9 mouse cellular contexts compared by ENCODE assay signal in genomic region chr11:88715299-88715698, GRCm38 (mm10). TPM values are rescaled to one million over a fixed set of nuclear protein-coding genes. Genes with fewer than 3 reads are reported as not detected.
A peak's percentile ranks its signal among the peaks of the same experiment; 100 is the strongest.
DNase-seq lines count a peak whose midpoint lies in the region; ATAC-seq and TF ChIP-seq lines count a peak whose summit lies in the region.
"Had no signal": no experiment of that assay in that cellular context is flagged by ENCODE, and none has a peak within 500 bp of the region (broad histone marks: within the 10 kb centered on the region; RNA-seq: fewer than 3 reads in every experiment).

No protein-coding gene starts in this region.

- peak overlapping the region; percentile 100 for H3K9ac ChIP-seq in heart, embryonic 14.5 days (ENCODE audit: low read length)
- H3K9ac ChIP-seq in hindbrain, embryonic 14.5 days, result peak overlapping the region; percentile 97
- H3K9ac ChIP-seq in midbrain, embryonic 15.5 days, result peak overlapping the region; percentile 29; the same call in 1 of the 2 replicates

- WGBS in heart, embryonic 14.5 days, result 44% methylated on average over 7 of the region's 7 CpGs
- 15% methylated on average over 7 of the region's 7 CpGs for WGBS in hindbrain, embryonic 14.5 days
- WGBS in midbrain, embryonic 15.5 days, result 26% methylated on average over 7 of the region's 7 CpGs

- no peak overlapping the region for H3K27ac ChIP-seq in heart, embryonic 14.5 days (replicated peaks in 1 of 2; ENCODE audit: control insufficient read depth in 1 of 2, insufficient read depth in 1 of 2, low read depth in 2 of 2, low read length in 2 of 2)
- no peak overlapping the region; the same call in 1 of the 2 replicates for H3K27ac ChIP-seq in hindbrain, embryonic 14.5 days
- H3K27ac ChIP-seq in midbrain, embryonic 15.5 days, result 0 out of 2 replicates have a peak overlapping the region, but pooled peaks have one; percentile 17
- H3K27ac ChIP-seq: macrophage had no signal

- TF ChIP-seq CTCF in G1E (IDR thresholded peaks at IDR 0.05; ENCODE audit: low read depth, low read length), result no peak

- no peak for ATAC-seq in heart, embryonic 14.5 days (ENCODE audit: insufficient number of reproducible peaks, insufficient read depth, low FRiP score, low read depth)
- ATAC-seq in G1E (ENCODE audit: extremely low read depth, insufficient number of reproducible peaks, low FRiP score, poor library complexity, severe bottlenecking), result no peak
- ATAC-seq in hindbrain, embryonic 14.5 days (ENCODE audit: low FRiP score), result no peak
- no peak for ATAC-seq in midbrain, embryonic 15.5 days (replicated peaks)
- ATAC-seq in CD4-positive, CD25-positive, alpha-beta regulatory T cell, adult 4 months, result no peak

- peak overlapping the region; percentile 89 for H3K4me2 ChIP-seq in heart, embryonic 14.5 days (ENCODE audit: low read length)
- peak overlapping the region; percentile 95 for H3K4me2 ChIP-seq in hindbrain, embryonic 14.5 days (replicated peaks)
- H3K4me2 ChIP-seq in midbrain, embryonic 15.5 days, result peak overlapping the region; percentile 74

- H3K4me1 ChIP-seq in heart, embryonic 14.5 days (ENCODE audit: control insufficient read depth in 2 of 2, insufficient read depth in 2 of 2, low read length in 2 of 2), result peaks cover 10 to 38% of the 10 kb centered on the region in 2 experiments
- H3K4me1 ChIP-seq in G1E (ENCODE audit: insufficient read depth, low read depth, low read length), result peaks cover 46% of the 10 kb centered on the region
- peaks cover 38% of the 10 kb centered on the region for H3K4me1 ChIP-seq in hindbrain, embryonic 14.5 days (replicated peaks; ENCODE audit: control insufficient read depth, insufficient read depth, low read length)
- peaks cover 60% of the 10 kb centered on the region for H3K4me1 ChIP-seq in midbrain, embryonic 15.5 days

- no peaks in the 10 kb centered on the region for H3K27me3 ChIP-seq in heart, embryonic 14.5 days (ENCODE audit: control insufficient read depth, insufficient read depth, low read length)
- no peaks in the 10 kb centered on the region for H3K27me3 ChIP-seq in G1E (ENCODE audit: insufficient read depth, low read length)
- H3K27me3 ChIP-seq in hindbrain, embryonic 14.5 days (ENCODE audit: control insufficient read depth, insufficient read depth, low read length), result no peaks in the 10 kb centered on the region
- H3K27me3 ChIP-seq in midbrain, embryonic 15.5 days (replicated peaks), result no peaks in the 10 kb centered on the region

- peak overlapping the region in 1 of 2 experiments; percentile 97; a peak in 2 of 4 replicates for H3K4me3 ChIP-seq in heart, embryonic 14.5 days (ENCODE audit: control insufficient read depth in 1 of 2, insufficient read depth in 1 of 2, low read depth in 1 of 2, low read length in 2 of 2)
- H3K4me3 ChIP-seq in G1E (ENCODE audit: low read depth, low read length), result peak overlapping the region; percentile 16; the same call in 1 of the 2 replicates
- H3K4me3 ChIP-seq in hindbrain, embryonic 14.5 days (replicated peaks; ENCODE audit: low read length), result peak overlapping the region; percentile 94
- peak overlapping the region; percentile 98 for H3K4me3 ChIP-seq in midbrain, embryonic 15.5 days

- no peaks in the 10 kb centered on the region for H3K9me3 ChIP-seq in heart, embryonic 14.5 days (ENCODE audit: control insufficient read depth, low read length)
- no peaks in the 10 kb centered on the region for H3K9me3 ChIP-seq in G1E (replicated peaks)
- no peaks in the 10 kb centered on the region for H3K9me3 ChIP-seq in hindbrain, embryonic 14.5 days (ENCODE audit: control insufficient read depth, low read length)
- H3K9me3 ChIP-seq in midbrain, embryonic 15.5 days, result no peaks in the 10 kb centered on the region

- H3K36me3 ChIP-seq in heart, embryonic 14.5 days (ENCODE audit: control insufficient read depth, insufficient read depth, low read length), result peaks cover 43% of the 10 kb centered on the region
- peaks cover 54% of the 10 kb centered on the region for H3K36me3 ChIP-seq in G1E (replicated peaks)
- H3K36me3 ChIP-seq in hindbrain, embryonic 14.5 days (replicated peaks; ENCODE audit: control insufficient read depth, insufficient read depth), result peaks cover 30% of the 10 kb centered on the region
- H3K36me3 ChIP-seq in midbrain, embryonic 15.5 days (replicated peaks), result peaks cover 11% of the 10 kb centered on the region; the same call in 1 of the 2 replicates

- DNase-seq in heart, adult 11 months, result no peak
- no peak for DNase-seq in G1E (ENCODE audit: low spot score)
- no peak for DNase-seq in hindbrain, embryonic 14.5 days (ENCODE audit: low spot score)
- DNase-seq in ovary, postnatal 14 days (ENCODE audit: low spot score), result no peak
- DNase-seq in cerebellum, adult 9-11 months, result no peak

RNA-seq across cellular contexts. Expression of gene Msi2, which starts 3.0 kb away (rescaled TPM):
- 18.1 and 20.9 TPM in 2 replicates for polyA plus RNA-seq in heart, embryonic 14.5 days (2014; fragmentation: Nextera tagmentation; extraction: Ambion mirVana)
- total RNA-seq in G1E (2014; fragmentation: Nextera tagmentation) (197 and 198 TPM in 2 replicates), G1E (2017) (88.2 and 144 TPM in 2 replicates)
- 26.3 and 36.5 TPM in 2 replicates for polyA plus RNA-seq in G1E (2012)
- 22.4 and 26.5 TPM in 2 replicates for polyA plus RNA-seq in hindbrain, embryonic 14.5 days (2014; fragmentation: Nextera tagmentation; extraction: Ambion mirVana)
- polyA plus RNA-seq in midbrain, embryonic 15.5 days (2015; fragmentation: Nextera tagmentation; extraction: Ambion mirVana), result 32.0 and 33.6 TPM in 2 replicates
- 10 to 100 TPM; 23.8 to 31.3 TPM for polyA plus RNA-seq in CD4-positive, CD25-positive, alpha-beta regulatory T cell, adult 4 months (2017; shearing (Covaris generic))

Comparison
In these comparisons a context has a peak if more than half of its experiments do, and no peak if none do; other contexts are left out.
1. H3K9ac ChIP-seq: peak in every context shown above with its lines; median percentile 100 in heart, embryonic 14.5 days; 97 in hindbrain, embryonic 14.5 days; 29 in midbrain, embryonic 15.5 days.